Mouse (Mus musculus) heart, adult 2 months (tissue): Measurements from ENCODE around the gene Ocm. TPM values are rescaled to one million over a fixed set of nuclear protein-coding genes. Genes with fewer than 3 reads are reported as not detected.

Source experiments
- DNase-seq, 2 experiments: peaks; one replicate each; pipeline ENCODE4 v3.0.0; 2021
- H3K27ac ChIP-seq: fragments of 200-600 bp; 2 replicates; pipeline ENCODE4 v1.8.1; 2022
- H3K27me3 ChIP-seq: fragments of 200-500 bp; 2 replicates; pipeline ENCODE4 v1.6.1; 2012; ENCODE audit warnings: mild to moderate bottlenecking, low read length, inconsistent platforms, mixed read lengths; ENCODE audit not compliant: control insufficient read depth, insufficient read depth
- H3K36me3 ChIP-seq: fragments of 200-500 bp; 2 replicates; pipeline ENCODE4 v1.6.1; 2012; ENCODE audit warnings: low read length, inconsistent platforms; ENCODE audit not compliant: control insufficient read depth, insufficient read depth
- H3K4me1 ChIP-seq: fragments of 200-500 bp; 2 replicates; pipeline ENCODE4 v1.6.1; 2011; ENCODE audit warnings: low read length; ENCODE audit not compliant: control insufficient read depth, insufficient read depth
- H3K4me3 ChIP-seq: fragments of 200-600 bp; 2 replicates; pipeline ENCODE4 v1.8.1; 2022
- H3K79me2 ChIP-seq: fragments of 200-500 bp; replicated peaks from 2 replicates; pipeline ENCODE4 v1.6.1; 2012; ENCODE audit warnings: mild to moderate bottlenecking, inconsistent platforms, low read length, moderate library complexity, mixed read lengths; ENCODE audit not compliant: control insufficient read depth, insufficient read depth
- H3K9ac ChIP-seq: fragments of 200-500 bp; 2 replicates; pipeline ENCODE4 v1.6.1; 2012; ENCODE audit warnings: low read depth, mild to moderate bottlenecking, control low read depth, inconsistent platforms, low read length, mixed read lengths
- CTCF ChIP-seq: fragments of 200-600 bp; IDR thresholded peaks from 2 replicates; pipeline ENCODE4 v1.8.1; 2022; ENCODE audit warnings: antibody characterized with exemption, mild to moderate bottlenecking, moderate library complexity
- EP300 ChIP-seq: fragments of 200-500 bp; IDR thresholded peaks from 2 replicates; pipeline ENCODE4 v1.6.1; 2011; ENCODE audit warnings: low read depth, low read length, control low read depth; ENCODE audit not compliant: insufficient read depth
- POLR2A ChIP-seq: fragments of 200-500 bp; IDR thresholded peaks from 2 replicates; pipeline ENCODE4 v1.6.1; 2011; ENCODE audit warnings: mild to moderate bottlenecking, low read depth, low read length, control low read depth; ENCODE audit not compliant: insufficient read depth
- WGBS: fragments of 180-500 bp; shearing (Covaris S2); methylation state at CpG from one replicate; pipeline ENCODE4 v1.1.7; 2018; 5-methylcytosine and 5-hydroxymethylcytosine counted together
- intact Hi-C: fragments of 180-260 bp; cut with DNase I; formaldehyde crosslinking; loops from one replicate; pipeline ENCODE4 v1.15.1; 2025
- polyA plus RNA-seq: library from polyadenylated mRNA; depleted of rRNA; stranded (reverse); fragments of >200 nt; gene quantifications from 2 replicates; pipeline ENCODE4 v1.2.3, GENCODE M21; 2012
- total RNA-seq, 2 experiments: library from RNA; stranded (reverse); gene quantifications; 2 replicates each; pipeline ENCODE4 v1.2.3; 2021

The Ocm gene
- total and polyA plus RNA-seq, 3 experiments = not detected

DNA sequence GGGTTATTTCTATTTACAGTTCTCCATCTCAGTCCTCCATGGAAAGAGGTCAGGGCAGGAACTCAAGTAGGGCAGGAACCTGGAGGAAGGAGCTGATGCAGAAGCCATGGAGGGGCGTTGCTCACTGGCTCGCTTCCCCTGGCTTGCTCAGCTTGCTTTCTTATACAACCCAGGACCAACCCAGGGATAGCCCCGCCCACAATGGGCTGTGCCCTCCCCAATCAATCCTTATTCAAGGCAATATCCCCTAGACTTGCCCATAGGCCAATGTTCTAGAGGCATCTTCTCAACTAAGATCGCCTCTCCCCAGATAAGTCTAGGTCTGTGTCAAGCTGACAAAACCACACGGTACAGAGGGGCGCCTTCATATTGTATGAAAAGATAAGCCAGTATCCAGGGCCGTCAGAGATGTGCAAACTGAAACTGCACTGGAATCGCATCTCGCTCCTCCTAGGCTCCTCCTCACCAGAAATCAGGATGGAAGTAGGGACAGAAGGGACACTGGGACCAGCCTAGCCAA is 12.7 kb upstream of the Ocm start:
- DNase-seq = no peak
- Histone ChIP-seq H3K36me3 (no peaks in the 10 kb centered on the region), H3K27ac (no peak overlapping the region), H3K4me3 (no peak overlapping the region), H3K27me3 (no peaks in the 10 kb centered on the region), H3K79me2 (no peaks in the 10 kb centered on the region), H3K9ac (no peak overlapping the region), H3K4me1 (no peaks in the 10 kb centered on the region)
- intact Hi-C loops = no loop called here
- 71% methylated on average over 9 of the region's 9 CpGs for WGBS
- TF ChIP-seq EP300 = no peak

DNA sequence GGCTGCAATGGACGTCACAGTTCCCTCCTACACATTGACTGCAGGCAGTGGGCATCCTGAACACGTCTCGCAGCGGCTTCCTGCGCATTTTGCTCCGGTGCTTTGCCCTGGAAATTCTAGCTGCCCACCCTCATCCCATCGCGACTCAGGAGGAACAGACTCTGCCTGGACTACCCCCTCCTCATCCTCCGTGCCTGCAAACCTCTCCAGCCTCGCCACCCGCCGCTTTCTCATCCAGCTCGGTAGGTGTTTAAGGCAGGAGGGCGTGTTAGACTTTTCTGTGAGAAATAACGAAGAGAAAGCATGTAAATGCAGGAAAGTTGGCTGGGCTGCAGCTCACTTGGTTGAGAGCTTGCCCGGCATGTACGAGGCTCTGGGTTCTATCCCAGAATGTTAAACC is 10.5 kb upstream of the Ocm start:
- no peak for DNase-seq
- no peaks in the 10 kb centered on the region for H3K27me3 ChIP-seq
- H3K4me3 ChIP-seq = no peak overlapping the region
- no peak overlapping the region for H3K9ac ChIP-seq
- intact Hi-C loops = no loop called here
- no peak overlapping the region for H3K27ac ChIP-seq
- 55% methylated on average over 17 of the region's 17 CpGs for WGBS
- no peaks in the 10 kb centered on the region for H3K79me2 ChIP-seq
- TF ChIP-seq POLR2A = no peak
- H3K4me1 ChIP-seq = no peaks in the 10 kb centered on the region
- no peaks in the 10 kb centered on the region for H3K36me3 ChIP-seq

DNA sequence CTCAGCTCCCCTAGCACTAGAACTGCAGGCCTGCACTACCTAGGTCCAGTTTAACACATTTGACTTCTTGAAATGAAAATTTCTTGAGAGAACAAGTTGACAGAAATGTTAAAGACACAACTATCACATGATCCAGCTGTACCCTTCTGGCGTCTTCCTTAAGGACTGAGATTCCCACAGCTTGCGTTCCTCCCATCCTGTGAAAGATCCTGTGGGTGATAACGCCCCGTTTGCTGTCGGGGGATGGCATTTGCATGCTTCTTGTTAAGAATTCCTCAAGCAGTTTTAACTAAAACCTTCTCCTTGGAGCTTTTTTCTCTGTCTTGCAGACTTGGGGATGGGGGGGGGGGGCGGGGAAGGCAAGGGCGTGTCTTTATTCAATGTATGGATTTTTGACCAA is 8.1 kb upstream of the Ocm start:
- Histone ChIP-seq H3K4me1 (no peaks in the 10 kb centered on the region), H3K4me3 (no peak overlapping the region), H3K27ac (no peak overlapping the region), H3K36me3 (no peaks in the 10 kb centered on the region), H3K79me2 (no peaks in the 10 kb centered on the region), H3K27me3 (no peaks in the 10 kb centered on the region), H3K9ac (no peak overlapping the region)
- no peak for DNase-seq
- no peak for TF ChIP-seq CTCF
- TF ChIP-seq POLR2A = no peak
- no peak for TF ChIP-seq EP300
- 47% methylated on average over 7 of the region's 7 CpGs for WGBS
- intact Hi-C loops = no loop called here

DNA sequence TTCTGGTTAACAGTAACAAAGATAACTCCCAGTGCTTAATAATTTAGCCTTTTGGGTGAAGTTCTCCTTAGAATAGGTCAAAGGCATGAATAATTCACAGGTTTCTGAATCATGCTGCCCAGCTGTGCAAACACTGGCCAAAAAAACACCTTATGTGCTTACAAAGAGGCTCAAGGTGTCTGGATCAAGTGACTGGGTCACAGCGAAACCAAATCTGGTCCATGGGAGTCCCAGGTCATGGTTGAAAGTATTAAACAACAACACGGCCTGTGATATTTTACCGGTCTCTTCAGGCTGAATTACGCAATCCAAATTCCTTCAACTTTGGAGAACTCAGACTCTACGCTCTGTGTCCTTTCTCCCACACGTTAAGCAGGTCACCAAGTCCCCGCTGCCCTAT is 6.0 kb upstream of the Ocm start:
- Histone ChIP-seq H3K27ac (no peak overlapping the region), H3K79me2 (no peaks in the 10 kb centered on the region), H3K9ac (no peak overlapping the region), H3K27me3 (no peaks in the 10 kb centered on the region), H3K4me1 (no peaks in the 10 kb centered on the region), H3K4me3 (no peak overlapping the region), H3K36me3 (no peaks in the 10 kb centered on the region)
- 84% methylated on average over 7 of the region's 7 CpGs for whole genome bisulfite sequencing
- no peak for DNase-seq
- intact Hi-C loops = no loop called here
- TF ChIP-seq CTCF (no peak), EP300 (no peak), POLR2A (no peak)

DNA sequence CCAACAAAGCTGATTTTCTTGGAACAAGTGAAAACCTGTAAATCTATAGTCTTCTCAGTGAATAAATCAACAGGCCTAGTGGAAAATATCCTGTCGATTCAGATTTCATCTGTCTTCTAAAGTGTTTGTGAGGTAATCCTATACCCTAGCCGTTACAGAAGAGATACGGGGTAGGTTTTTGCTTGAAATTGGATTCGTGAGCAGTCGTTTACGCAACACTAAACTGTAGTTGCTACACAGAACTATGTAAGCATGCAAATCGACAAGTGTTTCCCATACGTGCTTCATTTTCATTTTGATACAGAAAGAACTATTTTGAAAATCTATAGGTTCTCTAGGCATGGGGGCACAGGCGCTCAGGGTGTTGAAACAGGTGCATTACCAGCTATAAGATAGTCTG is 10.6 kb downstream of the Ocm start:
- Histone ChIP-seq H3K4me1 (no peaks in the 10 kb centered on the region; the same call in 1 of the 2 replicates), H3K79me2 (no peaks in the 10 kb centered on the region), H3K9ac (no peak overlapping the region), H3K36me3 (no peaks in the 10 kb centered on the region), H3K27ac (no peak overlapping the region), H3K27me3 (no peaks in the 10 kb centered on the region), H3K4me3 (no peak overlapping the region)
- 88% methylated on average over 9 of the region's 9 CpGs for WGBS
- intact Hi-C loops = no loop called here
- DNase-seq = no peak
- TF ChIP-seq POLR2A (no peak), CTCF (no peak)

DNA sequence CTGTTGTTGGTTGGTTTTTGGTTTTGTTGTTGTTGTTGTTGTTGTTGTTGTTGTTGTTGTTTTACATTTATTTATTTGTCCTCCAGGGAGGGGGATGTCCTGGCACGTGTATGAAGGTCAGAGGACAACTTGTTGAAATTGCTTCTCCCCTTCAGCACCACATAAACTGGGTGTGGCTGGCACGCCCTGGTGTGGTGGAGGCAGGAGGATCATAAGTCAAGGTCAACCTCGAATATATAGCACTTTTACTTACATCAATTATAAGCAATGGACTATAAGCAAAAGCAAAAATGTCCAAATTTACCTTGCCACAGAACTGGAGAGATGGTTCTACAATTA is 11.2 kb downstream of the Ocm start:
- Histone ChIP-seq H3K4me3 (no peak overlapping the region), H3K36me3 (no peaks in the 10 kb centered on the region), H3K27me3 (no peaks in the 10 kb centered on the region), H3K27ac (no peak overlapping the region), H3K4me1 (no peaks in the 10 kb centered on the region; the same call in 1 of the 2 replicates), H3K79me2 (no peaks in the 10 kb centered on the region), H3K9ac (no peak overlapping the region)
- 76% methylated on average over 3 of the region's 3 CpGs for WGBS
- no peak for DNase-seq
- intact Hi-C loops = no loop called here
- TF ChIP-seq POLR2A (no peak), EP300 (no peak), CTCF (no peak)
